Mouse (Mus musculus) olfactory bulb, adult 2 months (tissue): ENCODE measurements around the gene Sh3bp2.

ENCODE experiments used
- CTCF ChIP-seq: fragments of 200-500 bp; IDR thresholded peaks from 2 replicates; pipeline ENCODE4 v1.5.1; 2012; ENCODE audit warnings: low read depth, mild to moderate bottlenecking, low read length, moderate library complexity; ENCODE audit not compliant: insufficient read depth
- POLR2A ChIP-seq: fragments of 200-500 bp; IDR thresholded peaks from 2 replicates; pipeline ENCODE4 v1.6.1; 2012; ENCODE audit warnings: mild to moderate bottlenecking, low read depth, low read length, moderate library complexity; ENCODE audit not compliant: insufficient read depth

DNA sequence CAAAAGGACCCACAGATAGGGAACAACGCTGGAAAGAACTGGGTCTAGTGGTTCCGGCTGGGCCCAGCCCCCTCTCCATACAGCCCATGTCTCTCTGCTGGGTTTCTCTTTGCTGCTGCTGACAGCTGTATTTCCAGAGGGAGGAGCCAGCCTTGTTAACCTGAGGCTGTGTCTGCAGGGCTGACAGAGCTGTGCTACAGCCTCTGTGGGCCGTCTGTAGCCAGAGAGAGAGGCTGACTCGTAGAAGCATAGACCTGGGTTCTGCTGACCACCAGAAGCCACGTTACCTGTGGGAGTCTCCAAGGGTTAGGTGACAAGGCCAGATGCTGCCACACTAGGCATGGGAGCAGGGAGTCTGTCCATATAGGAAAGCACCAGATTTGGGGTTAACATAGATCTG is 7.4 kb downstream of the Sh3bp2 start:
- TF ChIP-seq POLR2A (no peak), CTCF (no peak)
